Mouse (Mus musculus): ENCODE data around the gene Ccdc177. TPM values are rescaled to one million over a fixed set of nuclear protein-coding genes. Genes with fewer than 3 reads are reported as not detected.

The Ccdc177 gene
- polyA plus RNA-seq, 1 experiment = 5.6 TPM

GRCm38 (mm10) chr12:80728814-80729213 is 31.7 kb downstream of the Ccdc177 start:
- TF ChIP-seq POLR2A (IDR thresholded peaks at IDR 0.05; ENCODE audit: extremely low read depth, insufficient read depth, low read length) (no peak), CTCF (IDR thresholded peaks at IDR 0.05; ENCODE audit: extremely low read depth, insufficient read depth, low read length) (peak; percentile 38; the same call in 1 of the 2 replicates)
- Histone ChIP-seq H3K4me1 (ENCODE audit: control insufficient read depth, insufficient read depth, low read length) (no peaks in the 10 kb centered on the region; the same call in 1 of the 2 replicates), H3K27ac (ENCODE audit: insufficient read depth, low read length) (no peak overlapping the region), H3K4me3 (ENCODE audit: insufficient read depth, low read length) (no peak overlapping the region)

- TF ChIP-seq CTCF (IDR thresholded peaks at IDR 0.05; ENCODE audit: extremely low read depth, insufficient read depth, low read length) (no peak), POLR2A (IDR thresholded peaks at IDR 0.05; ENCODE audit: extremely low read depth, insufficient read depth, low read length) (no peak)
- no peak overlapping the region for H3K27ac ChIP-seq (ENCODE audit: insufficient read depth, low read length)
- H3K4me1 ChIP-seq (ENCODE audit: control insufficient read depth, insufficient read depth, low read length) = no peaks in the 10 kb centered on the region; the same call in 1 of the 2 replicates
- H3K4me3 ChIP-seq (ENCODE audit: insufficient read depth, low read length) = no peak overlapping the region
These were observed 32.3 kb downstream of the Ccdc177 start for GRCm38 (mm10) chr12:80728207-80728606.

DNA sequence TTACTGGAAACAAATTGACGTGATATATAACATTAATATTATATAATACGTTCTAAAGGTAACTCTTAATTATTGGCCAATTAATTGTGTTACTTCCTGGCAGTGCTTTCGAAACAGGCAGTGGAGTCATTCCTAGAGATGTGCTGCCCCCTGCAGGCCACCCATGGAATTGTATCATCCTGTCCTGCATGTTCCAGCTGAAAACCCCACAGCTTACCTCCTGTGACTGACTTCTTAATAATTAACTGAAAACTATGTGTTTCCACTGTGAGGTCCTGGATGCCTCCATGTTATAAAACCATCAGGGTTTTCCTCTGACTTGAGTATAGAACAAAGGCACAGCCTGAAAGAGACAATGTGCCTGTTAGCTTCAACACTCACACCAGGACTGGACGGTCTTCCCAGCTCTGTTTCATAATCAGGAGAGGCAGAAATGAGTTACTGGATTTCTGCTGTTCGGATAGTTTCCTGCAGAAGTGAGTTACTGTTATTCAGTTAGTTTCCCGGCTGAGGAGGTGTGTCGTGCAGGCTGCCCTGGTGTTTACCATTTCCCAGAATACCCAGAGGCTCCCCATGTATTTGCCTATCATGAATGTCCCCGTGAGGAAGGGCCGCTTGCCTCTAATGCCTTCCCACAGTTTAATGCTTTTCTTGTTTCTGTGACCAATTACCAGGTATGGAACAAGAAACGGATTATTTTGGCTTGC is 35.5 kb downstream of the Ccdc177 start:
- Histone ChIP-seq H3K27ac (ENCODE audit: insufficient read depth, low read length) (no peak overlapping the region), H3K4me1 (ENCODE audit: control insufficient read depth, insufficient read depth, low read length) (no peaks in the 10 kb centered on the region), H3K4me3 (ENCODE audit: insufficient read depth, low read length) (no peak overlapping the region)
- TF ChIP-seq CTCF (IDR thresholded peaks at IDR 0.05; ENCODE audit: extremely low read depth, insufficient read depth, low read length) = peak; percentile 88
- TF ChIP-seq POLR2A (IDR thresholded peaks at IDR 0.05; ENCODE audit: extremely low read depth, insufficient read depth, low read length) = no peak

DNA sequence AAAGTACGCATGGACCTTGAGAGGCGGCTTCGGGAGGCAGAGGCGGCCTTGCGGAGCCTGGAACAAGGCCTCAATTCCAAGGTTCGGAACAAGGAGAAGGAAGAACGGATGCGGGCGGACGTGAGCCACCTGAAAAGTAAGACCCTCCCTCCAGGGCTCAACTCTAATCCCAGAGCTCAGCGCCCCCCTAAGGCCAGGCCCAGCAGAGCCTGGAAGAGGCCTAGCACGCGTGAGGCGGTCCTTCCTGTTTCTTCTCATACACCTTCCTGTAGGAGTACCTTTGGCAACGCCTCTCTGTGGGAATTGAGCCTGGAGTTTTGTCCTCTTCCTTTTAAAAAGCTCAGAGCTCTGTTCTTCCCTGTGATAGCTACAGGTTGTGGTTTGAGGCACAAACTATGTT is 39.0 kb downstream of the Ccdc177 start:
- Histone ChIP-seq H3K27ac (ENCODE audit: insufficient read depth, low read length) (no peak overlapping the region), H3K4me3 (ENCODE audit: insufficient read depth, low read length) (no peak overlapping the region), H3K4me1 (ENCODE audit: control insufficient read depth, insufficient read depth, low read length) (no peaks in the 10 kb centered on the region)
- TF ChIP-seq CTCF (IDR thresholded peaks at IDR 0.05; ENCODE audit: extremely low read depth, insufficient read depth, low read length) = no peak
- TF ChIP-seq POLR2A (IDR thresholded peaks at IDR 0.05; ENCODE audit: extremely low read depth, insufficient read depth, low read length) = no peak

DNA sequence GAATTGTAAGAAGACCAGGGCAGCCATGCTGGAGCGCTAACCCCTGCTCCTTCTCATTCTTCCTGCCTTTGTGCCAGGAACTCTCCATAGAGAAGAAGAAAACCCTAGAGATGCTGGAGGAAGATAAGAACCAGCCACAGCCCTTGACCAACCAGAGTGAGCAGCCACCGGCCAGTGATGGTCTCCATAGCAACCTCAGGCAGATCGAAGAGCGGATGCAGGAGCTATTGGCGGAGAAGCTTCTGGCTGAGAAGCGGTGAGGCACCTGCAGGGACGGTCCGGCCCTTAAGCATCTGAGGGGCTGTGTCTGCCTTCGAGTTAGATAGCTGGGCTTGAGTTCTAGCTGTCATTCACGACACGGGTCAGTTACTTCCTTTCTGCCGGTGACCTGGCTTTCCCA is 40.0 kb downstream of the Ccdc177 start:
- no peak for TF ChIP-seq CTCF (IDR thresholded peaks at IDR 0.05; ENCODE audit: extremely low read depth, insufficient read depth, low read length)
- TF ChIP-seq POLR2A (IDR thresholded peaks at IDR 0.05; ENCODE audit: extremely low read depth, insufficient read depth, low read length) = no peak
- Histone ChIP-seq H3K4me3 (ENCODE audit: insufficient read depth, low read length) (no peak overlapping the region), H3K4me1 (ENCODE audit: control insufficient read depth, insufficient read depth, low read length) (no peaks in the 10 kb centered on the region), H3K27ac (ENCODE audit: insufficient read depth, low read length) (no peak overlapping the region)

DNA sequence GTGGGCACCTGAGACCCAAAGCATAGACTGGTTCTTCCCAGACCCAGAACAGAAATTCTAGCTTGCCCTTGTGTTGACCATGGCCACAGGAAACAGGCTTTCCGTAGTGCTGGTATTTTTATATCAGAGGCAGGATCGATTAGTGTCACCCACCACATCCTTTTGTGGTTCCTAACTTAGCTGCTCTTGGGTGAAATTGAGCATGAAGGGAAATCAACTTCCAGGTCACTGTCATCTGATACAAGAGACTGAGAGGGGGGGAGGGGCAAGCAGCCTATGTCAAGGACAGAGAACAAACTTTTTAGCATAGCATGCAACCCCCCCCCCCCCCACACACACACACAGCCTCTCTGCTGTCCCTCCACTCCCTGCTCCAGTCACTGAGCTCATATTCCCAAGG is 41.3 kb downstream of the Ccdc177 start:
- Histone ChIP-seq H3K4me3 (ENCODE audit: insufficient read depth, low read length) (no peak overlapping the region), H3K4me1 (ENCODE audit: control insufficient read depth, insufficient read depth, low read length) (no peaks in the 10 kb centered on the region), H3K27ac (ENCODE audit: insufficient read depth, low read length) (no peak overlapping the region)
- TF ChIP-seq POLR2A (IDR thresholded peaks at IDR 0.05; ENCODE audit: extremely low read depth, insufficient read depth, low read length) (no peak), CTCF (IDR thresholded peaks at IDR 0.05; ENCODE audit: extremely low read depth, insufficient read depth, low read length) (no peak)

DNA sequence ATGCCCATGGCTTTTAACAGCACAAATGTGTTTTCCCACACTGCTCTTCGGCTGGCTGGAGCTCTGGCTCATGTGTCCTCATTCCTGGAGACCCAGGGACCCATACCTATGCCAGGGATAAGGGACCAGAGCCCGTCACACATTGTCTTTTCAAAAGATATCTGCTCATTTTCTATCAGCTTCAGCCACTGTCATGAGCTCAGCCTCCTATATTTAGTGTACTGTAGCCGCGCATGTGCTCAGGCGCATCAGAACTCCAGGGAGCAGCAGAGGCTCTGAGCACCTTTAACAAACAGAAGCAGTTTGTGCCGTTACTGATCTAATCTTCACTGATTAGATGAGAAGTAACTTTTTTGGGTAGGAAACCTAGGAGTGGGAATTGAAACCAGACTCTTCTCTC is 44.6 kb downstream of the Ccdc177 start:
- Histone ChIP-seq H3K4me3 (ENCODE audit: insufficient read depth, low read length) (no peak overlapping the region), H3K27ac (ENCODE audit: insufficient read depth, low read length) (no peak overlapping the region), H3K4me1 (ENCODE audit: control insufficient read depth, insufficient read depth, low read length) (no peaks in the 10 kb centered on the region)
- TF ChIP-seq CTCF (IDR thresholded peaks at IDR 0.05; ENCODE audit: extremely low read depth, insufficient read depth, low read length) = no peak
- no peak for TF ChIP-seq POLR2A (IDR thresholded peaks at IDR 0.05; ENCODE audit: extremely low read depth, insufficient read depth, low read length)

DNA sequence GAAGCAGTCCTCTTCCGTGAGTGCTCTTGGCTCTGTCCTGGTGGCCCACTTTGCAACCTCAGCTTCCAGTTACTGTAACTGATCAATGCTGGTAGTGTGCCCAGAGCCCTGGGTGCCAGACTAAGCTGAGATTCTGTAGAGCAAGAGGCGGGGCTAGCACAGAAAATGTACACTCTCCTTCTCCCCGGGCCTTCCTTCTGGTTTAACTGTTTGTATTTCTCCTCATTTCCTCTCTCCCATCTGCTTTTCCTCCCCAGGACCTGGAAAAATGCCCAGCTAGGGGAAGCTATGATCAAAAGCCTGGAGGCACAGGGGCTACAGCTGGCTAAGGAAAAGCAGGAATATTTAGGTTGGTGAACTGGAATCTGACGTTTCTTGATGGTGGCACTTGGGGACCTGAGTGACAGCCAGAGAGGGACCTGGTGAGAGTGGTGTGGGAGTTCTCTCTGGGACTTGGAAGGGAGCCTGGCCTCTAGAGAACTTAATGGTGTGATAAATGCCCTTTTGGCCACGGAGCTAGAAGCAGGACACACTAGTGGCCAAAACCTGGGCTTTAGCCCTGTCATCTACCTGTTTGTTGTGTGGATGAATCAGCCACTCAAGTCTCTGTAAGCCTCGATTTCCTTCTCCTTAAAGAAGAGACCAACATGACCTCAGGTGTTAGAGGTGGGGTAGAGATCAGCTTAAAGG is 53.4 kb downstream of the Ccdc177 start:
- Histone ChIP-seq H3K4me3 (ENCODE audit: insufficient read depth, low read length) (no peak overlapping the region), H3K4me1 (ENCODE audit: control insufficient read depth, insufficient read depth, low read length) (peaks cover 5% of the 10 kb centered on the region), H3K27ac (ENCODE audit: insufficient read depth, low read length) (no peak overlapping the region)
- TF ChIP-seq CTCF (IDR thresholded peaks at IDR 0.05; ENCODE audit: extremely low read depth, insufficient read depth, low read length) (no peak), POLR2A (IDR thresholded peaks at IDR 0.05; ENCODE audit: extremely low read depth, insufficient read depth, low read length) (no peak)

GRCm38 (mm10) chr12:80706208-80706914 is 54.1 kb downstream of the Ccdc177 start:
- H3K4me3 ChIP-seq (ENCODE audit: insufficient read depth, low read length) = no peak overlapping the region
- H3K27ac ChIP-seq (ENCODE audit: insufficient read depth, low read length) = no peak overlapping the region
- peaks cover 5% of the 10 kb centered on the region for H3K4me1 ChIP-seq (ENCODE audit: control insufficient read depth, insufficient read depth, low read length)
- no peak for TF ChIP-seq POLR2A (IDR thresholded peaks at IDR 0.05; ENCODE audit: extremely low read depth, insufficient read depth, low read length)
- no peak for TF ChIP-seq CTCF (IDR thresholded peaks at IDR 0.05; ENCODE audit: extremely low read depth, insufficient read depth, low read length)

Other genes starting within 250 kb of the Ccdc177 start
- gene Galnt16, start 242.4 kb downstream of the Ccdc177 start, polyA plus RNA-seq (2012; rRNA removed) = 30.7 and 32.5 TPM in 2 replicates
- gene Slc39a9, start 116.8 kb downstream of the Ccdc177 start, polyA plus RNA-seq (2012; rRNA removed) = 28.8 and 31.0 TPM in 2 replicates
- gene Erh, start 116.3 kb downstream of the Ccdc177 start, polyA plus RNA-seq (2012; rRNA removed) = 87.9 and 89.3 TPM in 2 replicates
- 2.3 and 2.6 TPM in 2 replicates for gene Plekhd1, start 68.1 kb downstream of the Ccdc177 start, polyA plus RNA-seq (2012; rRNA removed)
- 24.8 and 26.4 TPM in 2 replicates for gene Susd6, start 29.8 kb upstream of the Ccdc177 start, polyA plus RNA-seq (2012; rRNA removed)
- 627 and 699 TPM in 2 replicates for gene Srsf5, start 184.8 kb upstream of the Ccdc177 start, polyA plus RNA-seq (2012; rRNA removed)
- not detected in 2 replicates for gene Slc10a1, start 208.0 kb upstream of the Ccdc177 start, polyA plus RNA-seq (2012; rRNA removed)